Mouse (Mus musculus): ENCODE data around the gene Fndc3b. TPM values are rescaled to one million over a fixed set of nuclear protein-coding genes. Genes with fewer than 3 reads are reported as not detected.

Fndc3b gene
- total and polyA plus RNA-seq, 3 experiments: 0.03 to 0.05 (median 0.04) TPM

DNA sequence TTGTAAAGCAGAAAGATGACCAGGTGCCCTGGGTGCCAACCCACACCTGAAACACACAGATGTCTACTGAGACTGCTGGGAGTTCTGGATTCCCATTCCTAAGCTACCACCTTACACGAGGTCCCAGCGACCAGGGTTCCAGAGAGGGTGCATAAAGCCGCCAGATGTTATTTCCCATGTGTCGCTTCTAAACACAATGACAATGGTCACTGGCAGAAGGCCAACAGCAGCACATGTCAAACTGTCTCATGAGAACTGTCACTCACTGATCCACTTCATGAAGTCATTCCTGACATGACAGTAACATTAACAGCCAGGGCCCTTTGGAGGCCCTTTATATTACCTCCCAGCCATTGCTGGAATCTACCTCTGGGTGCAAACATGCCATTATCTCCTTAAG is 110.9 kb downstream of the Fndc3b start:
- in situ Hi-C loops (cut with MboI; ENCODE audit: low pct_ligation_motif_present, low pct_unique_long_range_greater_than_20kb, low sequenced_read_pairs): no loop called here
- H3K4me1 ChIP-seq (ENCODE audit: control insufficient read depth in 1 of 2, insufficient read depth in 2 of 2): no peaks in the 10 kb centered on the region
- no peak overlapping the region for H3K9ac ChIP-seq (ENCODE audit: insufficient read depth, low read depth)
- no peak for DNase-seq (ENCODE audit: extremely low read depth)
- TF ChIP-seq ZC3H11A (IDR thresholded peaks at IDR 0.05; ENCODE audit: low read depth, low read length) (no peak), ETS1 (conservative IDR thresholded peaks at IDR 0.05; ENCODE audit: low read depth, low read length) (no peak), JUND (conservative IDR thresholded peaks at IDR 0.05; ENCODE audit: low read depth, low read length) (no peak), USF2 (conservative IDR thresholded peaks at IDR 0.05; ENCODE audit: low read depth, low read length) (no peak), ZKSCAN1 (IDR thresholded peaks at IDR 0.05; ENCODE audit: borderline replicate concordance, low read depth, low read length) (no peak), SIN3A (IDR thresholded peaks at IDR 0.05; ENCODE audit: low read length) (no peak), ZMIZ1 (IDR thresholded peaks at IDR 0.05; ENCODE audit: low read depth, low read length) (no peak), TCF12 (IDR thresholded peaks at IDR 0.05; ENCODE audit: low read depth, low read length) (no peak), E2F4 (IDR thresholded peaks at IDR 0.05; ENCODE audit: insufficient replicate concordance, low read depth, low read length) (no peak), ZNF384 (IDR thresholded peaks at IDR 0.05; ENCODE audit: low read depth, low read length) (no peak), USF1 (IDR thresholded peaks at IDR 0.05; ENCODE audit: low read depth, low read length) (no peak), CHD2 (IDR thresholded peaks at IDR 0.05; ENCODE audit: low read length) (no peak), GABPA (IDR thresholded peaks at IDR 0.05; ENCODE audit: insufficient replicate concordance, low read depth, low read length) (no peak), SMC3 (IDR thresholded peaks at IDR 0.05; ENCODE audit: low read depth, low read length) (no peak), PAX5 (IDR thresholded peaks at IDR 0.05; ENCODE audit: low read length) (no peak), ELF1 (IDR thresholded peaks at IDR 0.05; ENCODE audit: low read depth, low read length) (no peak), JUN (IDR thresholded peaks at IDR 0.05; ENCODE audit: insufficient read depth, low read depth, low read length) (no peak), IRF4 (IDR thresholded peaks at IDR 0.05; ENCODE audit: low read depth, low read length) (no peak), MAFK (IDR thresholded peaks at IDR 0.05; ENCODE audit: insufficient replicate concordance, low read length) (no peak)
- no peak overlapping the region for H3K4me3 ChIP-seq (replicated peaks in 1 of 3; ENCODE audit: low read depth in 2 of 3, low read length in 2 of 3, poor library complexity in 1 of 3)
- no peak overlapping the region for H3K27ac ChIP-seq (ENCODE audit: insufficient read depth, low read depth)
- no peaks in the 10 kb centered on the region for H3K36me3 ChIP-seq (replicated peaks in 1 of 2; ENCODE audit: control insufficient read depth in 1 of 2, insufficient read depth in 1 of 2, low read length in 1 of 2)
- H3K27me3 ChIP-seq (replicated peaks): no peaks in the 10 kb centered on the region
- peaks cover 3% of the 10 kb centered on the region for H3K9me3 ChIP-seq (replicated peaks; ENCODE audit: low read length)
- no peaks in the 10 kb centered on the region for H3K79me2 ChIP-seq (replicated peaks; ENCODE audit: control insufficient read depth, extremely low read depth, insufficient read depth, poor library complexity, severe bottlenecking)
- dilution Hi-C loops (cut with MboI; ENCODE audit: extremely low pct_ligation_motif_present, extremely low pct_unique_long_range_greater_than_20kb, low sequenced_read_pairs): no loop called here
- H3K4me2 ChIP-seq (ENCODE audit: insufficient read depth, low read depth, poor library complexity, severe bottlenecking): no peak overlapping the region

DNA sequence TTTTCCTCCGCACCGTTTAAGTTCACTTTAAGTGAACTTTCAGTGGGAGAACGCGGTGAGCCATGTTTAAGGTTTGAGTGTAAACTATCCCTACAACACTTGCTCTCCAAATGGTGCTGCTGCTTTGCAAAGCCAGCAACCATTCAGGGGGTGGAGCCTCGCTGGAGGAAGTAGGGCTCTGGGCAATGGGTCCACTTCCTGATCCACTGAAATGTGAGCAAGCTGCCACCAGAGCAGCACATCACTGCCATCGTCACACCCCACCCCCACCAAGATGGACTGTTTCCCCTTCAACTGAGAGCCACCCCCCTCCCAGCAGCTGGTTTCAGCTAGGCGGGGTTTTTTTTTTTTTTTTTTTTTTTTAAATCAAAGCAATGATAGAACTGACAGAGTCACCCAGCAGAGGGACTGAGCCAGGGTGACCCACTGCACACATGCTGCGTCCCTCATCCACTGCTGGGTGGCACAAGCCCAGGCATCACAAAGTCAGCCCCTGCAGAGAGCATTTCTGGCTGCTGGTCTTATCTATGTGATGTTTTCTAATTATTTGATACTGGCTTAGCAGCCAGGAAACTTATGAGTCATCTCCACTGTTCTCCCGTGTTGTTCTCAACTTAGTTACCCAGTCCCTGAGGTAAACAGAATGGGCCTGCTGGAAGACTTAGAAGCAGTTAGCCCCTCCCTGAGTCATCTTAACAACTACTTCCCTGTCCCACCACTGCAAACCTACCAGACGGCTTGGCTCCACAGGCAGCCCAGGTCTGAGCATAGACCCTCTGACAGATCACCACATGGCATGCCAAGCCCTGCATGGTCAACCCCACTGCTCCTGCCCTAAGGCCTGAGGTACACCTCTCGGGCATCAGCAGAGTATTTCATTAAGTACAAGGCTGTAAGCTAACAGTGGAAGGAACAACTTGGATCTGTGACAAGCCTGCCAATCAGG is 112.4 kb downstream of the Fndc3b start:
- no peak overlapping the region for H3K4me3 ChIP-seq (replicated peaks in 1 of 3; ENCODE audit: low read depth in 2 of 3, low read length in 2 of 3, poor library complexity in 1 of 3)

More for the DNA sequence above, 112.4 kb downstream of the Fndc3b start:
- no peaks in the 10 kb centered on the region for H3K36me3 ChIP-seq (replicated peaks in 1 of 2; ENCODE audit: control insufficient read depth in 1 of 2, insufficient read depth in 1 of 2, low read length in 1 of 2)
- no peak overlapping the region for H3K27ac ChIP-seq (ENCODE audit: insufficient read depth, low read depth)
- H3K79me2 ChIP-seq (replicated peaks; ENCODE audit: control insufficient read depth, extremely low read depth, insufficient read depth, poor library complexity, severe bottlenecking): no peaks in the 10 kb centered on the region
- H3K27me3 ChIP-seq (replicated peaks): no peaks in the 10 kb centered on the region
- peaks cover 3% of the 10 kb centered on the region for H3K9me3 ChIP-seq (replicated peaks; ENCODE audit: low read length)
- H3K4me1 ChIP-seq (ENCODE audit: control insufficient read depth in 1 of 2, insufficient read depth in 2 of 2): no peaks in the 10 kb centered on the region
- dilution Hi-C loops (cut with MboI; ENCODE audit: extremely low pct_ligation_motif_present, extremely low pct_unique_long_range_greater_than_20kb, low sequenced_read_pairs) (no loop called here), in situ Hi-C loops (cut with MboI; ENCODE audit: low pct_ligation_motif_present, low pct_unique_long_range_greater_than_20kb, low sequenced_read_pairs) (no loop called here)
- no peak for DNase-seq (ENCODE audit: extremely low read depth)
- no peak overlapping the region for H3K9ac ChIP-seq (ENCODE audit: insufficient read depth, low read depth)
- TF ChIP-seq MAZ (IDR thresholded peaks at IDR 0.05; ENCODE audit: low read depth, low read length) (no peak), NELFE (IDR thresholded peaks at IDR 0.05; ENCODE audit: low read depth, low read length) (no peak), E2F4 (IDR thresholded peaks at IDR 0.05; ENCODE audit: insufficient replicate concordance, low read depth, low read length) (no peak), SMC3 (IDR thresholded peaks at IDR 0.05; ENCODE audit: low read depth, low read length) (no peak), NRF1 (IDR thresholded peaks at IDR 0.05; ENCODE audit: low read depth, low read length) (no peak), CTCF (conservative IDR thresholded peaks at IDR 0.05 in 1 of 2, IDR thresholded peaks at IDR 0.05 in 1 of 2; ENCODE audit: low read depth in 2 of 2, low read length in 2 of 2) (no peak), ELF1 (IDR thresholded peaks at IDR 0.05; ENCODE audit: low read depth, low read length) (no peak), CHD1 (IDR thresholded peaks at IDR 0.05; ENCODE audit: low read depth, low read length) (no peak), JUND (conservative IDR thresholded peaks at IDR 0.05; ENCODE audit: low read depth, low read length) (no peak), PAX5 (IDR thresholded peaks at IDR 0.05; ENCODE audit: low read length) (no peak), MAFK (IDR thresholded peaks at IDR 0.05; ENCODE audit: insufficient replicate concordance, low read length) (no peak), RCOR1 (conservative IDR thresholded peaks at IDR 0.05; ENCODE audit: low read depth, low read length) (no peak), ETS1 (conservative IDR thresholded peaks at IDR 0.05; ENCODE audit: low read depth, low read length) (no peak), TBP (conservative IDR thresholded peaks at IDR 0.05; ENCODE audit: low read depth, low read length) (no peak), HCFC1 (IDR thresholded peaks at IDR 0.05; ENCODE audit: low read depth, low read length) (no peak)
- H3K4me2 ChIP-seq (ENCODE audit: insufficient read depth, low read depth, poor library complexity, severe bottlenecking): no peak overlapping the region
